Mouse (Mus musculus) midbrain, embryonic 14.5 days (tissue): ENCODE measurements around the gene Phldb2. TPM values are rescaled to one million over a fixed set of nuclear protein-coding genes. Genes with fewer than 3 reads are reported as not detected.

Source experiments
- ATAC-seq: fragments of 200-750 bp; cut with Nextera tagmentation; 2 replicates; pipeline ENCODE4 v1.8.0; 2017; ENCODE audit warnings: moderate number of reproducible peaks, moderate library complexity; ENCODE audit not compliant: low FRiP score, low TSS enrichment
- DNase-seq: peaks from one replicate; pipeline ENCODE4 v3.0.0-alpha.2; 2015
- H3K27ac ChIP-seq: fragments of 300-500 bp; sonication (generic); replicated peaks from 2 replicates; pipeline ENCODE4 v1.5.1; 2014; ENCODE audit warnings: mild to moderate bottlenecking, low read depth, low read length, moderate library complexity
- H3K27me3 ChIP-seq: fragments of 300-500 bp; sonication (generic); 2 replicates; pipeline ENCODE4 v1.6.1; 2014; ENCODE audit warnings: low read length, control low read depth, mixed read lengths; ENCODE audit not compliant: control insufficient read depth, insufficient read depth
- H3K36me3 ChIP-seq: fragments of 300-500 bp; sonication (generic); 2 replicates; pipeline ENCODE4 v1.6.1; 2014; ENCODE audit warnings: low read length, control low read depth; ENCODE audit not compliant: control insufficient read depth, insufficient read depth
- H3K4me1 ChIP-seq: fragments of 300-500 bp; sonication (generic); 2 replicates; pipeline ENCODE4 v1.6.1; 2014; ENCODE audit warnings: mild to moderate bottlenecking, antibody characterized with exemption, low read length, control low read depth; ENCODE audit not compliant: control insufficient read depth, insufficient read depth
- H3K4me2 ChIP-seq: fragments of 300-500 bp; sonication (generic); 2 replicates; pipeline ENCODE4 v1.6.1; 2014; ENCODE audit warnings: mild to moderate bottlenecking, low read length, moderate library complexity
- H3K4me3 ChIP-seq: fragments of 300-500 bp; sonication (generic); replicated peaks from 2 replicates; pipeline ENCODE4 v1.5.1; 2014; ENCODE audit warnings: low read depth, low read length
- H3K9ac ChIP-seq: fragments of 300-500 bp; sonication (generic); replicated peaks from 2 replicates; pipeline ENCODE4 v1.6.1; 2014; ENCODE audit warnings: mild to moderate bottlenecking, low read length, moderate library complexity
- H3K9me3 ChIP-seq: fragments of 300-500 bp; sonication (generic); 2 replicates; pipeline ENCODE4 v1.6.1; 2016; ENCODE audit warnings: low read length, control low read depth, mixed read lengths; ENCODE audit not compliant: control insufficient read depth
- WGBS: fragments of 180-500 bp; shearing (Covaris S2); extraction: QIAGEN DNeasy Blood & Tissue Kit; methylation state at CpG from one replicate; pipeline ENCODE4 v1.1.7; 2014; 5-methylcytosine and 5-hydroxymethylcytosine counted together
- polyA plus RNA-seq: library from polyadenylated mRNA; unstranded; fragments of >200 nt; fragmentation: Nextera tagmentation; extraction: Ambion mirVana; gene quantifications from 2 replicates; pipeline ENCODE4 v1.2.1, GENCODE M21; 2014

The Phldb2 gene
- polyA plus RNA-seq, 1 experiment from 2014 or later: 6.4 TPM

- H3K4me3 ChIP-seq: no peak overlapping the region
- H3K36me3 ChIP-seq: 0 out of 2 replicates have a peak, but pooled peaks cover 2% of the 10 kb centered on the region
- H3K4me2 ChIP-seq: no peak overlapping the region
- 88% methylated on average over 2 of the region's 2 CpGs for WGBS
- H3K4me1 ChIP-seq: no peaks in the 10 kb centered on the region
- no peak overlapping the region for H3K27ac ChIP-seq
- H3K27me3 ChIP-seq: no peaks in the 10 kb centered on the region
- no peak for ATAC-seq
- H3K9ac ChIP-seq: no peak overlapping the region
- no peak for DNase-seq
- H3K9me3 ChIP-seq: no peaks in the 10 kb centered on the region
Measured at GRCm38 (mm10) chr16:45789311-45789710, 164.1 kb downstream of the Phldb2 start.

- no peak overlapping the region for H3K4me2 ChIP-seq
- H3K36me3 ChIP-seq: no peaks in the 10 kb centered on the region
- DNase-seq (no peak), ATAC-seq (no peak)
- H3K27ac ChIP-seq: no peak overlapping the region
- no peak overlapping the region for H3K9ac ChIP-seq
- H3K4me1 ChIP-seq: no peaks in the 10 kb centered on the region
- no peaks in the 10 kb centered on the region for H3K9me3 ChIP-seq
- H3K27me3 ChIP-seq: no peaks in the 10 kb centered on the region
- H3K4me3 ChIP-seq: no peak overlapping the region
- 90% methylated on average over 6 of the region's 6 CpGs for WGBS
Measured at GRCm38 (mm10) chr16:45787650-45788049, 165.7 kb downstream of the Phldb2 start.

GRCm38 (mm10) chr16:45786639-45787038 is 166.8 kb downstream of the Phldb2 start:
- peak; percentile 44 for DNase-seq

GRCm38 (mm10) chr16:45780001-45780400 is 173.4 kb downstream of the Phldb2 start:
- ATAC-seq: no peak
- no peak overlapping the region for H3K4me2 ChIP-seq
- H3K36me3 ChIP-seq: peaks cover 10% of the 10 kb centered on the region
- no peaks in the 10 kb centered on the region for H3K27me3 ChIP-seq
- DNase-seq: no peak
- H3K4me3 ChIP-seq: no peak overlapping the region
- no peak overlapping the region for H3K9ac ChIP-seq
- H3K4me1 ChIP-seq: no peaks in the 10 kb centered on the region
- 82% methylated on average over 6 of the region's 6 CpGs for whole genome bisulfite sequencing
- no peaks in the 10 kb centered on the region for H3K9me3 ChIP-seq
- H3K27ac ChIP-seq: no peak overlapping the region

More at GRCm38 (mm10) chr16:45786639-45787038, 166.8 kb downstream of the Phldb2 start:
- Histone ChIP-seq H3K36me3 (no peaks in the 10 kb centered on the region), H3K4me2 (no peak overlapping the region), H3K27me3 (no peaks in the 10 kb centered on the region), H3K9me3 (no peaks in the 10 kb centered on the region), H3K27ac (no peak overlapping the region), H3K4me1 (no peaks in the 10 kb centered on the region), H3K4me3 (no peak overlapping the region), H3K9ac (no peak overlapping the region)
- 46% methylated on average over 8 of the region's 8 CpGs for WGBS
- ATAC-seq: no peak

DNA sequence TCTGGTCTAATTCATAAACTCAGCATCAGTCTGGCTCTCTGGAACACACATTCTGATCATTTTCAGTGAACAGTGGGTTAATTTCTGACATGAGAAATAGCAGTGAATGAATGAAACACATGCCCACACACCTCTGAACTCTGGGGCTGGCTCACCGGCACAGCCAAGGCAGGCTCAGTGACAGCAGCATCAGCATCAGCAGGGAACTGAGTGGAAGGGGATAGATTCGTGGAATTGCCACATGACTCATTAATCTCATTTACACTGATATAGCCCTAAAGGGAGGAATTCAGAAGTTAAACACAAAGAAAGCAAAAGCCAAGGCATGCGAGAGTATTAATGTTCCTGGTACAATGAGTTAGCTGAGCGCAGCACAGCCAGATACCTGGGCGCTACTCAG is 178.6 kb downstream of the Phldb2 start:
- WGBS: 87% methylated on average over 5 of the region's 5 CpGs
- H3K9ac ChIP-seq: no peak overlapping the region
- H3K4me3 ChIP-seq: no peak overlapping the region
- H3K27me3 ChIP-seq: no peaks in the 10 kb centered on the region
- no peak overlapping the region for H3K4me2 ChIP-seq
- H3K36me3 ChIP-seq: peaks cover 24% of the 10 kb centered on the region
- H3K27ac ChIP-seq: no peak overlapping the region
- DNase-seq: no peak
- ATAC-seq: no peak
- H3K9me3 ChIP-seq: no peaks in the 10 kb centered on the region
- H3K4me1 ChIP-seq: no peaks in the 10 kb centered on the region

DNA sequence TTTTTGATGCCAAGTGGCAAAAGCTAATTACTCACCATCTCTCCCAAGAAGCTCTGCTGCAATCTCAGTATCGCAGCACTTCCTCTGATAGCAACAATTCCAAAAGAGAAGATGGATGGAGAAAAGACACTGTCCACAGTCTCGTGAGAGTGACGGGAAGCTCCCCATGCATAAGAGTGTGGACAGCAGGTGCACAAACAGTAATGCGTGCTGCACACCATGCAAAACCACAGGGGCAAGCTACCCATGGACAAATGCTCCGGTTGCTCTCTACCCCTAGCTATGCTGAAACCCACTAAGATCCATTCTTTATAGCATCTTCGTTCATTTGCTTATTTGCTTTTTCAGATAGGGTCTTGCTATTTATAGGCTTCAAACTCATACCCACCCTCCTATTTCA is 182.5 kb downstream of the Phldb2 start:
- 95% methylated on average over 6 of the region's 6 CpGs for WGBS
- no peak for DNase-seq
- H3K4me3 ChIP-seq: no peak overlapping the region
- H3K27ac ChIP-seq: no peak overlapping the region
- no peak overlapping the region for H3K4me2 ChIP-seq
- H3K9me3 ChIP-seq: no peaks in the 10 kb centered on the region
- no peaks in the 10 kb centered on the region; the same call in 1 of the 2 replicates for H3K4me1 ChIP-seq
- no peaks in the 10 kb centered on the region for H3K27me3 ChIP-seq
- H3K36me3 ChIP-seq: peaks cover 17% of the 10 kb centered on the region
- H3K9ac ChIP-seq: no peak overlapping the region
- ATAC-seq: no peak

GRCm38 (mm10) chr16:45767853-45768640 is 185.4 kb downstream of the Phldb2 start:
- Histone ChIP-seq H3K4me2 (no peak overlapping the region), H3K27ac (no peak overlapping the region), H3K9me3 (no peaks in the 10 kb centered on the region), H3K9ac (no peak overlapping the region), H3K4me1 (no peaks in the 10 kb centered on the region; the same call in 1 of the 2 replicates), H3K27me3 (no peaks in the 10 kb centered on the region), H3K36me3 (peaks cover 12% of the 10 kb centered on the region; the same call in 1 of the 2 replicates), H3K4me3 (no peak overlapping the region)
- DNase-seq (no peak), ATAC-seq (no peak; the same call in 1 of the 2 replicates)
- 54% methylated on average over 10 of the region's 10 CpGs for WGBS

- no peaks in the 10 kb centered on the region for H3K27me3 ChIP-seq
- ATAC-seq (no peak), DNase-seq (peak; percentile 16)
- no peak overlapping the region for H3K9ac ChIP-seq
- H3K9me3 ChIP-seq: no peaks in the 10 kb centered on the region
- H3K4me2 ChIP-seq: no peak overlapping the region
- no peak overlapping the region for H3K27ac ChIP-seq
- no peaks in the 10 kb centered on the region; the same call in 1 of the 2 replicates for H3K4me1 ChIP-seq
- no peak overlapping the region for H3K4me3 ChIP-seq
- peaks cover 12% of the 10 kb centered on the region; the same call in 1 of the 2 replicates for H3K36me3 ChIP-seq
- WGBS: 39% methylated on average over 4 of the region's 4 CpGs
Measured at GRCm38 (mm10) chr16:45767434-45767833, 186.0 kb downstream of the Phldb2 start.
